Mouse (Mus musculus) limb, embryonic 11.5 days (tissue): ENCODE results near the gene Pla2g7. TPM values are rescaled to one million over a fixed set of nuclear protein-coding genes. Genes with fewer than 3 reads are reported as not detected.
A peak's percentile ranks its signal among the peaks of the same experiment; 100 is the strongest.

Experiments used
- ATAC-seq: fragments of 200-750 bp; cut with Nextera tagmentation; 2 replicates; pipeline ENCODE4 v1.8.0; 2017; ENCODE audit warnings: low read depth; ENCODE audit not compliant: insufficient number of reproducible peaks, low FRiP score, low TSS enrichment
- DNase-seq: peaks from one replicate; pipeline ENCODE4 v3.0.0-alpha.2; 2015; ENCODE audit warnings: low spot score
- H3K27ac ChIP-seq: fragments of 300-500 bp; sonication (generic); replicated peaks from 2 replicates; pipeline ENCODE4 v1.5.1; 2014; ENCODE audit warnings: low read depth, mild to moderate bottlenecking, low read length
- H3K27me3 ChIP-seq: fragments of 300-500 bp; sonication (generic); 2 replicates; pipeline ENCODE4 v1.6.1; 2014; ENCODE audit warnings: mild to moderate bottlenecking, low read length, mixed read lengths; ENCODE audit not compliant: control insufficient read depth, insufficient read depth
- H3K36me3 ChIP-seq: fragments of 300-500 bp; sonication (generic); 2 replicates; pipeline ENCODE4 v1.6.1; 2014; ENCODE audit warnings: mild to moderate bottlenecking, low read length, moderate library complexity, mixed read lengths; ENCODE audit not compliant: control insufficient read depth, insufficient read depth
- H3K4me1 ChIP-seq: fragments of 300-500 bp; sonication (generic); 2 replicates; pipeline ENCODE4 v1.6.1; 2014; ENCODE audit warnings: low read length, mixed read lengths; ENCODE audit not compliant: control insufficient read depth, insufficient read depth
- H3K4me2 ChIP-seq: fragments of 300-500 bp; sonication (generic); 2 replicates; pipeline ENCODE4 v1.6.1; 2014; ENCODE audit warnings: low read depth, mild to moderate bottlenecking, moderate library complexity; ENCODE audit not compliant: severe bottlenecking
- H3K4me3 ChIP-seq: fragments of 300-500 bp; sonication (generic); 2 replicates; pipeline ENCODE4 v1.5.1; 2014; ENCODE audit warnings: low read depth, low read length
- H3K9ac ChIP-seq: fragments of 300-500 bp; sonication (generic); 2 replicates; pipeline ENCODE4 v1.6.1; 2014; ENCODE audit warnings: mild to moderate bottlenecking, low read length
- H3K9me3 ChIP-seq: fragments of 300-500 bp; sonication (generic); 2 replicates; pipeline ENCODE4 v1.6.1; 2016; ENCODE audit warnings: low read length; ENCODE audit not compliant: control insufficient read depth
- WGBS: fragments of 180-500 bp; shearing (Covaris S2); extraction: QIAGEN DNeasy Blood & Tissue Kit; methylation state at CpG from one replicate; pipeline ENCODE4 v1.1.7; 2014; 5-methylcytosine and 5-hydroxymethylcytosine counted together
- polyA plus RNA-seq: library from polyadenylated mRNA; unstranded; fragments of >200 nt; fragmentation: Nextera tagmentation; extraction: Ambion mirVana; gene quantifications from 2 replicates; pipeline ENCODE4 v1.2.1, GENCODE M21; 2014

Gene Pla2g7
- polyA plus RNA-seq, 1 experiment from 2014 or later = 3.0 TPM

GRCm38 (mm10) chr17:43628246-43628645 is 60.3 kb downstream of the Pla2g7 start:
- peaks cover 29% of the 10 kb centered on the region for H3K27me3 ChIP-seq
- H3K4me3 ChIP-seq = no peak overlapping the region
- H3K9me3 ChIP-seq = no peaks in the 10 kb centered on the region
- H3K4me1 ChIP-seq = peaks cover 10% of the 10 kb centered on the region
- 88% methylated on average over 10 of the region's 10 CpGs for WGBS
- H3K36me3 ChIP-seq = no peaks in the 10 kb centered on the region
- ATAC-seq (no peak), DNase-seq (no peak)
- H3K4me2 ChIP-seq = no peak overlapping the region
- no peak overlapping the region for H3K9ac ChIP-seq
- no peak overlapping the region for H3K27ac ChIP-seq

GRCm38 (mm10) chr17:43629026-43629495 is 61.2 kb downstream of the Pla2g7 start:
- Histone ChIP-seq H3K9me3 (no peaks in the 10 kb centered on the region), H3K27ac (no peak overlapping the region), H3K36me3 (no peaks in the 10 kb centered on the region), H3K4me3 (no peak overlapping the region), H3K4me2 (peak overlapping the region; percentile 62), H3K4me1 (peaks cover 10% of the 10 kb centered on the region), H3K9ac (0 out of 2 replicates have a peak overlapping the region, but pooled peaks have one; percentile 27), H3K27me3 (peaks cover 29% of the 10 kb centered on the region)
- no peak for DNase-seq
- ATAC-seq = no peak
- 20% methylated on average over 24 of the region's 24 CpGs for WGBS

- Histone ChIP-seq H3K9ac (0 out of 2 replicates have a peak within 1 kb of the TSS, but pooled peaks have one; percentile 27), H3K27me3 (peaks cover 29% of the 10 kb centered on the region)
- ATAC-seq = 0 out of 2 replicates have a peak, but pooled peaks have one; percentile 35
Measured at GRCm38 (mm10) chr17:43629496-43630426, 61.9 kb downstream of the Pla2g7 start, which contains the start of gene Tdrd6. Gene Tdrd6, minus strand, starts transcription at chr17:43630299.

DNA sequence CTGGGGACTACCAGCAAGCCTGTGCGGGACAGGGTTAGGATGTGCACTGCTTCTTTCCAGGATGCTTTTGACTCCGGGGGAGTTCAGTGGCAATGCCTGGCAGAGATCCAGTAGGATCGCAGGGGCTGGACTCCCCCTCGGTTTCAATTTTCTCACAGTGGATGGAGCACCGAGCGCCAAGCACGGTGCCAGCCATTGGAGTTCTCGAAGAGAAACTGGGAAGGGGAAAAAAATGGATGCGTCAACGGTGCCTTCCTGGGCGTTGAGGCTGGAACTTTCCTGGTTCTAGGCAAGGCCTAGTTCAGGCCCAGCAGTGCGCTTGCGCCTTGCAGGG is 62.5 kb downstream of the Pla2g7 start:
- Histone ChIP-seq H3K4me2 (peak overlapping the region; percentile 62), H3K4me1 (peaks cover 10% of the 10 kb centered on the region), H3K27ac (no peak overlapping the region), H3K36me3 (no peaks in the 10 kb centered on the region), H3K4me3 (peak overlapping the region; percentile 34), H3K27me3 (peaks cover 29% of the 10 kb centered on the region), H3K9ac (no peak overlapping the region), H3K9me3 (no peaks in the 10 kb centered on the region)
- WGBS = 53% methylated on average over 13 of the region's 13 CpGs
- DNase-seq (no peak), ATAC-seq (no peak)

More at GRCm38 (mm10) chr17:43629496-43630426, 61.9 kb downstream of the Pla2g7 start, which contains the start of gene Tdrd6:
- Histone ChIP-seq H3K36me3 (no peaks in the 10 kb centered on the region), H3K27ac (no peak within 1 kb of the TSS), H3K9me3 (no peaks in the 10 kb centered on the region), H3K4me1 (peaks cover 10% of the 10 kb centered on the region), H3K4me2 (peak within 1 kb of the TSS; percentile 62), H3K4me3 (peak within 1 kb of the TSS; percentile 34)
- DNase-seq = peak; percentile 53
- WGBS = 4% methylated on average over 80 of the region's 83 CpGs

DNA sequence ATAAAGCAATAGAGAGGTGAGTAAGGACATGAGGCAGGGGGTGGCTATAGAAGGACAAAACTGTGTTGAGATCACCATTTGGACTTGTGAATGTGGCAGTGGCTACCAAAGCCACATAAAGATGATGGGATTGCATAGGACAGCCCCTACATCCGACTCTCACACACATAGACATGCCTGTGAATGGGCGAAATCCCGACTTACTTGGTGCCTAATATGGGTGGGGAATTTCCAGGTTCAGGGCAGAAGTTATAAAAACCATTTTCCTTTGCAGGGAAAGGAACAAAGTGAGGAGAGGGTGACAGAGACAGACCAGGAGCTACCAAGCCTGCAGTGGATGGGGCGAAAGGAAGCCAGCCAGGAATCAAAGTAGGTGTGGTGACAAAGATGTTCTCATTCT is 69.2 kb downstream of the Pla2g7 start:
- Histone ChIP-seq H3K9me3 (no peaks in the 10 kb centered on the region), H3K4me1 (no peaks in the 10 kb centered on the region), H3K4me3 (no peak overlapping the region), H3K27ac (no peak overlapping the region), H3K4me2 (no peak overlapping the region), H3K27me3 (no peaks in the 10 kb centered on the region), H3K36me3 (no peaks in the 10 kb centered on the region), H3K9ac (no peak overlapping the region)
- 97% methylated on average over 4 of the region's 4 CpGs for WGBS
- ATAC-seq (no peak), DNase-seq (no peak)

DNA sequence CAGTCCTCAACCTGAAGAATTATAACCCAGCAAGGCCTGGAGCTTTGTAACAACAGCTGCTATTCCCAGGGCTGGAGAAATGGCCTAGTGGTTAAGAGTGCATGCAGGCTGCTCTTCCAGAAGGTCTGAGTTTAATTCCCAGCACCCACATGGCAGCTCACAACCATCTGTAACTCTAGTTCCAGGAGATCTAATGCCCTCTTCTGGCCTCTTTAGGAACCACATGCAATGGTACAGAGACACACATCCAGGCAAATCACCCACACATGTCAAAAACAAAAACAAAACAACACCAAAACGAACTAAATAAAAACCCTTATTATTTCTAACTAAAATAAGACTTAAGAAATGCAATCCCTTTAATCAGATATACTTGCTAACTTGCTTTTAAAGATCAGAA is 72.9 kb downstream of the Pla2g7 start:
- no peak overlapping the region for H3K9ac ChIP-seq
- H3K4me3 ChIP-seq = no peak overlapping the region
- no peaks in the 10 kb centered on the region; the same call in 1 of the 2 replicates for H3K36me3 ChIP-seq
- no peak overlapping the region for H3K4me2 ChIP-seq
- H3K27ac ChIP-seq = no peak overlapping the region
- no peaks in the 10 kb centered on the region for H3K4me1 ChIP-seq
- H3K9me3 ChIP-seq = no peaks in the 10 kb centered on the region
- WGBS = 80% methylated on average over 1 of the region's 1 CpGs
- DNase-seq = no peak
- no peak for ATAC-seq
- H3K27me3 ChIP-seq = no peaks in the 10 kb centered on the region

DNA sequence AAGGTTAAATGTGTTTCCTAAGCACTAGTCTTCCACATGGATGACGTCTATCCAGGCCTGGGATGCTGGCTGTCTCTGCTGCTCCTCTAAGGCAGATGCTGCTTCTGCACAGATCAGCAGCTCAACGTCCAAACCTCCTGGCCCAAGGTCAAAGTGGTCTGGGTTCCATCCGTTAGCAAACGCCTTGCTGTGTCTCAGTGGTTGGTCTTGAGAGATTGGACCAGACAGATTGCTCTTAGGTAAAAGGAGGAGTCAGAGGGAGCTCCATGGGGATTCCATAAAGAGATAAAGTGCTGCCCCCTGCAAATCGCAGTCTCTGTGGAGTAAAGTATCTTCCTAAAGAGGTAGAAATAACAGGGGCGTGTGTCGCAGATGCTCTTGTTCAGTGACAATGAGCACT is 75.3 kb downstream of the Pla2g7 start:
- Histone ChIP-seq H3K9ac (no peak overlapping the region), H3K4me3 (no peak overlapping the region), H3K9me3 (no peaks in the 10 kb centered on the region), H3K36me3 (no peaks in the 10 kb centered on the region; the same call in 1 of the 2 replicates), H3K27ac (no peak overlapping the region), H3K4me2 (no peak overlapping the region), H3K27me3 (no peaks in the 10 kb centered on the region), H3K4me1 (no peaks in the 10 kb centered on the region)
- 83% methylated on average over 7 of the region's 7 CpGs for WGBS
- DNase-seq = no peak
- no peak for ATAC-seq

GRCm38 (mm10) chr17:43644375-43644774 is 76.5 kb downstream of the Pla2g7 start:
- H3K27me3 ChIP-seq = no peaks in the 10 kb centered on the region
- H3K4me3 ChIP-seq = no peak overlapping the region
- no peaks in the 10 kb centered on the region; the same call in 1 of the 2 replicates for H3K36me3 ChIP-seq
- H3K4me2 ChIP-seq = no peak overlapping the region
- 88% methylated on average over 7 of the region's 7 CpGs for WGBS
- no peak overlapping the region for H3K27ac ChIP-seq
- H3K9ac ChIP-seq = no peak overlapping the region
- ATAC-seq (no peak), DNase-seq (no peak)
- H3K4me1 ChIP-seq = no peaks in the 10 kb centered on the region
- no peaks in the 10 kb centered on the region for H3K9me3 ChIP-seq
